Mouse (Mus musculus): ENCODE measurements around the gene Pkdcc.

The Pkdcc gene

DNA sequence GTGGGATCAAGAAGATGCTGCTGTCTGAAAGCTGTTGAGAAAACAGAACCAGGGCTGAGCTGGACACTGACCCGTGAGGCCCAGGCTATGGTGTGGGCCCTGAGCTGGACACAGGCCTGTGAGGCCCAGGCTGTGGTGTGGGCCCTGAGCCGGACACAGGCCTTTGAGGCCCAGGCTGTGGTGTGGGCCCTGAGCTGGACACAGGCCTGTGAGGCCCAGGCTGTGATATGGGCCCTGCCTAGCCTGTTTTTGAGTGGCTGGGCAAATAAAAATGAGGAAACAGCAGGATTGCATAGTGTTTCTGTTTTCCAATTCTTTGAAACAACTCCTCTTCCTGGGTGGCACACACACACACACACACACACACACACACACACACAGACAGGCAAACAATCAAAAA, 2.7 kb upstream of the Pkdcc start:
- DNase-seq (ENCODE audit: low read depth in 2 of 2, low spot score in 2 of 2): no peak

DNA sequence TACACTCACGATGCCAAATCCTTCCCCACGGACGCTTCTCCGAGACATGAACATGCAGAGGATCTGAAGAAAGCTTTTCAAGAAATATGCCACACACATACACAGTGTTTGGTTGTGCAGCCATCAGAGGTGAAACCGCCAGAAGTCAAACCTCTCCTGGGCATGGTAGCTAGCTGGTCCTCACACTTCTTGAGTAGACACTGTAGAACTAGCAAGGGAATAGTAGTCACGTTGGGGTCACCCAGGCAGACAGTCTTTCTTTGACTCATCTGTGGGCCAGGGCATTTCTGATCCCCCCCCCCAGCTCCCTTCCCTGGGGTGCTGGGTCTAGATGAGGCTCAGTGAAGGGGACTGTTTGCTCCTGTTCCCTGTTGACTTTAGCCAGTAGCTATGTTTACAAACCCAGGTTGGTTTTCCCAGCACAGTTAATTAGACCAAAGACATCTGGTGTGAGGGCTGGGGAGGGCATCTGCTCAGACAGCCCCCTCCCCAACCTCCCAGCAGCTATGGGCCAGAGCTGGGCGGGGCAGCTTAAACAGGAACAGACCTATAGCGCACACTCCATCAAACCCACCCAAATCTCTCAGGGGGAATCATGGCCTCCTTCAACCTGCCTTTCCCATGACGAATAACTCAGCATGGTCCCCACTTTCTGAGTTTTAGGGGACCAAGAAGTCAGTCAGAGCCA, 1.7 kb upstream of the Pkdcc start:
- DNase-seq (ENCODE audit: low read depth in 2 of 2, low spot score in 2 of 2): no peak

DNA sequence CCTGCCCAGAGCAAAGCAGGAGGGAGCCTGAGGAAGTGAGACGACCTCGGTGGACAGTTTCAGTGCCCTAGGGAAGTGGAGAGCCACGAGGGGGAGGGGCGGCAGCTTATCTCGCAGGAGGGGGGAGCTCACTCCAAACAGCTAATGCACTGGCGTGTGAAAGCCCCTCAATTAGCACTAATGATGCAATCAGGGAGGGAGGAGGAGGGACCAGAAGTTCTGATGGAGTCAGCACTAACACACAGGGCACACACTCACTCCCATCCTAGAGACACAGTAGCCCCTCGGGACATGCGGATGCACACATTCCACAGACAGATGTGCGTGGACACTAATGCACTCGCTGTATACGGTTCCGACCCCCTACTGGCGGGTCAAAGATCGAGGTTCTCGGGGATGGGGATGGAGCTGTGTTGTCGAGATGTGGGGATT, 915 bp upstream of the Pkdcc start:
- DNase-seq (ENCODE audit: low read depth in 2 of 2, low spot score in 2 of 2): no peak

DNA sequence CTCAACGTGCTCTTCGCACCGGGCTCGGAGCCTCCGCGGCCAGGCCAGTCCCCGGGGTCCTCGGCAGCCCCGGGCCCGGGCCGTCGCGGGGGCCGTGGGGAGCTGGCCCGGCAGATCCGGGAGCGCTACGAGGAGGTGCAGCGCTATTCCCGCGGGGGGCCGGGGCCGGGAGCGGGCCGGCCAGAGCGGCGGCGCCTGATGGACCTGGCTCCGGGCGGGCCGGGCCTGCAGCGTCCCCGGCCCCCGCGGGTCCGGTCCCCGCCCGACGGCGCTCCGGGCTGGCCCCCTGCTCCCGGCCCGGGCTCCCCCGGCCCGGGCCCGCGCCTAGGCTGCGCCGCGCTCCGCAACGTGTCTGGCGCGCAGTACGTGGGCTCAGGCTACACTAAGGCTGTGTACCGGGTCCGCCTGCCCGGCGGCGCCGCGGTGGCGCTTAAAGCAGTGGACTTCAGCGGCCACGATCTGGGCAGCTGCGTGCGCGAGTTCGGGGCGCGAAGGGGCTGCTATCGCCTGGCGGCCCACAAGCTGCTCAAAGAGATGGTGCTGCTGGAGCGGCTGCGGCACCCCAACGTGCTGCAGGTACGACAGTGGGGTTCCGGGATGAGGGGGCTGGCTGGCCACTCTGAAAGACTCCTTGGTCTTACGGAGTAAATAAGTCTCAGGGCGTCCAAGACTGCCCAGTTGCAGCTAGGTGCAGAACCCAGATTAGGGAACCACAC, 595 bp downstream of the Pkdcc start:
- DNase-seq (ENCODE audit: low read depth in 2 of 2, low spot score in 2 of 2): no peak

DNA sequence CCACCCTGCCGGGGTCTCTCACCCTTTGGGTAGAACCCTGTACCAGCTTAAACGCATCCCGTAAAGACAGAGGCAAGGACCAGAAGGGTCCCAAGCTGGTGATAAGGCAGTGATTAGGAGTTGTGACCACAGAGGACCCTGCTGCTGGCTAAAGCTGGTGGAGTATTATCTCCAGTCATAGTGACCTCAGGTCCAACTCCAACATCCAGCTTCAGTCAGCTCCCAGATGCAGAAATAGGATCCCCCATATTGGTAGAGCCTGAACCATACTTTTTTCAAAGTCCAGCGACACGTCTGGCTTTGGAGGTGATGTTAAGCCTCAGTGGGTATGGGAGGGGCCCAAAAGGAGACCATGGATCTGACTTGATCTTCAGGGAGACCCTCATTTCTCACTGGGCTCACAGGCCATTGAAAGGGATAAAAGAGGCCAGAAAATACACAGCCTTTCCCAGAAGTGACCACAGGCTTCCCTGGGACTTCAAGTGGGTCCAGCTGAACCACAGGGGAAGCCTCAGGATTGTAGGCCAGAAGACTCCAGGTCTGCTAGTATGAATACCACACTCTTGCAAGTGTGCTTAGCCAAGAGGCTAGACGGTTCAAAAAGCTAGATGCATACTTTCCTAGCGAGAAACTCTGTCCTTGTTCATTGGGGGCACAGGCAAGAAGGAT, 1.3 kb downstream of the Pkdcc start:
- no peak for DNase-seq (ENCODE audit: low read depth in 2 of 2, low spot score in 2 of 2)

DNA sequence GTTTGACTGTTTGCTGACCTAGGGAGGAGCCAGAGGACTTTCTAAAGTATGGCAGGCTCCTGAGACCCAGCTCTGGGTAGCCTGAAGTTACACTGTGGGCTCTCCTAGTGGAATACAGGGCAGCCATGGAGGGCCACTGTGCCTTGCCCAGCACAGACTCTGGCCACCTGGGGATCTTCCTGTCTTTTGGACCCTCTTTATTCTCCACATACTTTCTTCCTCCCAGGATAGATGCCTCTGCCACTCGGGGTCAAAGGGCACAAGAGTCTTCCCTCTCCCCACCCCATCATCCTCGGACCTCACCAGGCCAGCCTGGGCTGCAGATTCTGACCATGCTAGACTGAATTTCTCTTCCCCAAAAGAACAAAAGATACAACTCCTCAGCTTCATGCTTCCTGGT, 3.1 kb downstream of the Pkdcc start:
- no peak for DNase-seq (ENCODE audit: low read depth in 2 of 2, low spot score in 2 of 2)

DNA sequence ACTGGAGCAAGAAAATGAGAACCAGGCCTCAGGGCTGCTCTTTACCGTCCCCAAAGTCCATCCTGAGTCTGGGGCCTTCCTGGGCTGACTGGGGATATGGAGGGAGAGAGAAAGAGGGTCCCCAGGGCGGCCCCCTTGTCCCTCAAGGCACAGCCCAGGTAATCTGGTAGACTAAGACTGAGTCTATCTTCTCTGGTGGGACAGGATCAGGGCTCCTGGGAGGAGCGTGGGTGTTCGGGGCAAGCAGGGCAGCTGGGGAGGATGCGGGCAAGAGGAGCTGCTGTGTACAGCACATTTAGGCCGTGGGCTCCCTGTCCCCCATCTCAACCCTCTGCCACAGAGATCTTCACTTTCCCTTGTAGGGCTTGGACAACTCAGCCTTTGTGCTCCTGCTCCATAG, 3.6 kb downstream of the Pkdcc start:
- no peak for DNase-seq (ENCODE audit: low read depth in 2 of 2, low spot score in 2 of 2)

DNA sequence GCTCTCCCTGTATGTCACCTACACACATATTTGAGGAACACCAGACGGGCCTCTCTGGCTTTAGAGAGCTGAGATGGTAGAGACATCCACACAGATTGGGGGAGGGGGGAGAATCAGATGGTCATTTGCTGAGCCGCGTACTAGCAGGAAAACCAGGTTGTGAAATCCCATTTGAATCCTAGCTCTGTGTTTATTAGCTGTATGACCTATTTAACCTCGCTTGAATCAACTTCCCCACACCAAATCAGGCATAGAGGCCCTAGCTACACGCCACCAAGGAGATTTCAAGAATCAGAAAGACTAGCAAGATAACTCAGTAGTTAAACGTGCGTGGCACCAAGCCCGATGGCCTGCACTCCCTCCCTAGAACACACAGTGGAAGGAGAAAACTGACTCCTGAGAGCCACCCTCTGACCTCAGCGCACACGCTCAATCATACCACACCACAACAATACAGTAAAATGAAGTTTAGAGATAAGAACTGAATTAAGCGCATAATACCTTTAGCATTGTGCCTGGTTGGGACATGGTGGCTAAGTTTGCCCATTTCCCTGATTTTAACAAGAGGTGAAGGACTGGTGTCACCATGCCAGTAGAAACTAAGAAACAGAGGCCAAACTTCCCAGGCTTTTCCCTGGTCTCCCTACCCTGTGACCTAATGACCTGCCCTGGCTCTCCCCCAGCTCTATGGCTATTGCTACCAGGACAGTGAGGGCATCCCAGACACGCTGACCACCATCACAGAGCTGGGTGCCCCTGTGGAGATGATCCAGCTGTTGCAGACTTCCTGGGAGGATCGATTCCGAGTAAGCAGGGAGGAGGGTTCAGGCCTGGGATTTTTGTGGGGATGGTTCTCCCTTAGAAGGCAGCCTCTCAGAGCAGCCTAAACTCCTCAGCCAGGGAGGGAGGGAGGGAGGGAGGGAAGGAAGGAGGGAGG, 4.5 kb downstream of the Pkdcc start:
- no peak for DNase-seq (ENCODE audit: low read depth in 2 of 2, low spot score in 2 of 2)

DNA sequence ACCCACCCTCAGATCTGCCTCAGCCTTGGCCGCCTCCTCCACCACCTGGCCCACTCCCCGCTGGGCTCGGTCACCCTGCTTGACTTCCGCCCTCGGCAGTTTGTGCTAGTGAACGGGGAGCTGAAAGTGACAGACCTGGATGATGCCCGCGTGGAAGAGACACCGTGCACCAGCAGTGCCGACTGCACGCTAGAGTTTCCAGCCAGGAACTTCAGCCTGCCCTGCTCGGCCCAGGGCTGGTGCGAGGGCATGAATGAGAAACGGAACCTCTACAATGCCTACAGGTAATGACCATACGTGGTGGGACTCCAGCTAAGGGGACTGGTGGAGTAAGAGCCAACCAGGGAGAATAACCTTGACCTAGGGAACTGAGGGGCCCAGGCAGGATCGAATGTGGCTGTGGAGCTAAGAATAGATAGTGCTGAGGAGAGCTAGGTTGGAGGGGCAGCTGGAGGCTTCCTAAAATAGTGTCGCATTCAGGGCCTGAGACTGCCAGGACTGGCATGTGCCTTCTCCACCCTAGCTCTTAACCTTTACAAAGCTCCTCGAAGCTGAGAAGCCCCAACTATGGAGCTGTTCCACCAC, 6.0 kb downstream of the Pkdcc start:
- no peak for DNase-seq (ENCODE audit: low read depth in 2 of 2, low spot score in 2 of 2)

DNA sequence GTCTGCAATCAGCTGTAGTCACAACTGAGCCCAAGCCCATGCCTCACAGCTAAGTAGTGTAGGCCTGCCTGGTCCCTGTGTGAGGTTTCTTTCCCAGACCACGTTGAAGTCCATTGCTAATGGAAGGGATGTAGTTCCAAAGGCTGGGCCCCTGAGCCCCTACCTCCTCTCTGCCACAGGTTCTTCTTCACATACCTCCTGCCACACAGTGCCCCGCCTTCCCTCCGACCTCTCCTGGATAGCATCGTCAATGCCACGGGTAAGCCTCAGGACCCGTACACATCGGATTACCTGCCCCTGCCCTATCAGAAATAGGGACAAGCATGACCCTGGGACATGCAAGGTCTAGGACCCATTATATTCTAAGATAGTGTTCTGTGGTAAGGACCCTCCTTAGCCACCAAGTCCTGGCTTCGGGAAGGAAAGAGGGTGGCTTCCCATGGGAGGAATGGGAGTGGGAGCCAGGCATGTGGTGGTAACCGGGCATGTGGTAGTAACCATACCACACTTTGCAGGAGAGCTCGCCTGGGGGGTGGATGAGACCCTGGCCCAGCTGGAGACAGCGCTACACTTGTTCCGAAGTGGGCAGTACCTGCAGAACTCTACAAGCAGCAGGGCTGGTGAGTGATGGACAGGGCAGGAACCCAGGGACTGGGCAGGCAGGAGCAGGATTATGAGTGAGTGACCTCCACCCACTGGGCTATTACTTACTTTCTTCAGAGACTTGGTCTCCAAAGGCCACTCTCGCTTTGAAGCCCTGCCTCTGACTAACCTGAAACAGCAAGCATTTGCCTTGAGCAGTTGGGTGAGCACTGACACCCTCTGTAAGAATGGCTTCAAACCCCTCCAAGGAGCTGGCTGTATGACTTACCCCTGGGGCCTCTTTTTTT, 6.8 kb downstream of the Pkdcc start:
- no peak for DNase-seq (ENCODE audit: low read depth in 2 of 2, low spot score in 2 of 2)

DNA sequence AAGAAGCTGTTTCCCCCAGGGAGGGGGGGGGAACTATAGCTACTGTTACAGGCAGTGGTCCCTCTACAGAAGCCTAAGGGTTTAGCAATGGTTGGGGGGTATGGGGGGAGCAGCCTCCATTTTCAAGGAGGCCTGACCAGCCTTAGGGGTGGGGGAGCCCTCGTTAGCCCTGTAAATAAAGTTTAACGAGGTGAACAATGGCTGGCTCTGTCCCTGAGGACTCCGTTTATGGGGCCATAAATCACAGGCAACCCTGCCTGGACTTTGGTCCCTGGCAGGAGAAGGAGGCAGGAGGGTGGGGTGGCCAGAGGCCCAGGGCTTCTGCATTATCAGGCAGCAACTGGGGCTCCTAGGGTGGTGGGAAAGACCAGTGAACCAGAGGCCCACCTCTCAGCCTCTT, 7.6 kb downstream of the Pkdcc start:
- DNase-seq (ENCODE audit: low read depth in 2 of 2, low spot score in 2 of 2): no peak

DNA sequence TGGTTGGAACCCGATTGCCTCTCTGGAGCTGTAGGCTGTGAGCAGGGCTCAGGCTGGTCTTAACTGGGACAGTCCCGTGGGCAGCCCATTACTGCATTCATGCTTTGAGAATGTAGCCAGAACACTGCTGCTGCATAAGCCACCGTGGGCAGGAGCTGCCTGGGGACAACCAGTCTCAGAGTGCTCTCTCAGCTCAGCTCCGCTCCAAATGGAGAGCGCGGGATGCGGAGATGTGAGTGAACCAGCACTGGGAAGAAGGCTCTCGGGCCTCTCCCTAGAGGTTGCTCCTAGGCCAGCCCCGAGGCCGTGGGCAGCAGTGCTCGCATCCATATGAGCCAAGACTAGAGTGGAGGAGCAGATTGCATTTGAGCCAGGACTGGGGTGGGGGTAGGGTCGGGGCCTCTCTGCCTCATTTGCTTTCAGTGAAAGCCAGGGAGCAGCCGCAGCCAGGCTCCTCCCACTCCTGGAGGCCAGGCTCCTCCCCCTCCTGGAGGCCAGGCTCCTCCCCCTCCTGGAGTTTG, 9.4 kb downstream of the Pkdcc start:
- no peak for DNase-seq (ENCODE audit: low read depth in 2 of 2, low spot score in 2 of 2)

DNA sequence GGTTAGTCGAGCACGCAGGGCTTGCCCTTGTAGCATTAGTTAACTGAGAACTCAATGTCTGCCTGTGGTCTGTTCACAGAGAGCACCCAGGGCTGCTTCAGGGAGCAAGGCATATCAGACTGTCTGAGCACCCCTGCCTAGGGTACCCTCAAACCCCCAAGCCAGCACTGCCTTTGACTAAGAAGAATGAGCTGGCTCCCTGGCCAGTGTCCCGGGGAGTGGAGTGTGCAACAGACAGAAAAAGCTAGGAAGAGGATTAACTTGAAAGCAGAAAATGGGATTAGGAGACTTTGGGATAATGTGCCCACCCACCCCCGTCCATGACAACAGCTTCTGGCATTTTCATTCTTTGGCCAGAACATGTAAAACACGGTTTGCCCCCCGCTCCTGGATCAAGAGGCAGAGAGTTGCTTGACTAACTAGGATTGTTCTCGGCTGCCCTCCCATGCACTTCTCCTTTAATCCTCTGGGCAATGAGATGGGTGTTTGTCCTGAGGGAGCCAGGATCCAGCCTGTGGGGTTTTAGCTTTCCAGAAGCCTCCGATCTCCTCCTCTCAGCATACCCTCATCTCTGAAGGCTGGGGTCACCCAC, 11.4 kb downstream of the Pkdcc start:
- DNase-seq (ENCODE audit: low read depth in 2 of 2, low spot score in 2 of 2): no peak

DNA sequence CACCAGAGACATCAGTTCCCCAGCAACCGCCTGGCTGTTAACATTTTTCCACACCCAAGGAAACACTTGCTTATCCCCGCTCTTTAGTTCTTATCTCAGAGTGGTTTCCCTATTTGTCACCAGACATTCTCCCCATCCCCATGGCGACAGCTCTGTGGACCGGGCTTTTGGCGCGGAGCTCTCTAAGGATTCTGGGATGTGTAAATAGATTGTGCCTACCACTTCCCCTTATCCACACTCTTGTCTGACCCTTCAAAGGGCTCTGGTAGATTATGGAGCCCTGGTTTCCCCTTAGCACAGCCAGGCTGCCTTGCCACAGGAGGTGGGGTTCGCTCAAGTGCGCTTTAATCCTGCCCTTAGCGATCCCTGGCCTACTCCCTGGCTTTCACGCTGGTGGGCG, 16.3 kb downstream of the Pkdcc start:
- DNase-seq (ENCODE audit: low read depth in 2 of 2, low spot score in 2 of 2): no peak

DNA sequence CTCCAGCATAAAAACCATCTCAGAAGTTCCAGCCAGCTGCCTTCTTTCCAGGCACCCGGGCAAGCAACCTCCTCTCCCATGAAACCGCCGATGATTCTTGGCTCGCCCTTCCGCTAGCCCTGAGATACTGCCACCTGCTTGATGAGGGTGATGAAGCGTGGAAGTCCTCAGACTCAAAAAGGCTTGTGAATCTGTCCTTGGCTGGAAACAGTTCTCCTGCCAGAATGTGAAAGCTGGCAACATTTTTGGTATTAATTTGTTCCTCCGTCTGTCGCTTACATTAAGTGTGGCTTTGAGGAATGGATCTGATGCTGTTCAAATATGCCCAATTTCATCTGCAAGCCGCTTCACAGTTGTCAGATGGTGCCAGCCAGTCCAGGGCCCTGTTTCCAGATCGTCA, 20.1 kb downstream of the Pkdcc start:
- no peak for DNase-seq (ENCODE audit: low read depth in 2 of 2, low spot score in 2 of 2)

DNA sequence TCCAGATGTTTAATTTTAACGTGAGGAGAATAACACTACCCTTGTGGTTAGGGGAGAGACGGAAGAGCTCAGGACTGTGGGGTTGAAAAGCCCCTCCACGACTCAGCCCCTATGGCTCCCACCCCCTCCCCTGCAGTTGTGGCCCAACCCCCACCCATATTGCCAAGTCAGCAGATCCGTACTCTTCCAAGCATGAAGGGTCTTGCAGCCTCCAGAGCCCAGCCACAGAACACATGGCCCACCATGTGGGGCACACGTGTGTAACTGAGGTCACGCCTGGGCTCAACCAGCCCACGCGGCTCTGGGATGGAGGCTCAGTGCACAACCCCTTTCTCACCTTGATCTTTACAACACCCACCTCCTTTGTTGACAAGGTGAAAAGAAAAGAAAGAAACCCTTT, 21.1 kb downstream of the Pkdcc start:
- DNase-seq (ENCODE audit: low read depth in 2 of 2, low spot score in 2 of 2): no peak

DNA sequence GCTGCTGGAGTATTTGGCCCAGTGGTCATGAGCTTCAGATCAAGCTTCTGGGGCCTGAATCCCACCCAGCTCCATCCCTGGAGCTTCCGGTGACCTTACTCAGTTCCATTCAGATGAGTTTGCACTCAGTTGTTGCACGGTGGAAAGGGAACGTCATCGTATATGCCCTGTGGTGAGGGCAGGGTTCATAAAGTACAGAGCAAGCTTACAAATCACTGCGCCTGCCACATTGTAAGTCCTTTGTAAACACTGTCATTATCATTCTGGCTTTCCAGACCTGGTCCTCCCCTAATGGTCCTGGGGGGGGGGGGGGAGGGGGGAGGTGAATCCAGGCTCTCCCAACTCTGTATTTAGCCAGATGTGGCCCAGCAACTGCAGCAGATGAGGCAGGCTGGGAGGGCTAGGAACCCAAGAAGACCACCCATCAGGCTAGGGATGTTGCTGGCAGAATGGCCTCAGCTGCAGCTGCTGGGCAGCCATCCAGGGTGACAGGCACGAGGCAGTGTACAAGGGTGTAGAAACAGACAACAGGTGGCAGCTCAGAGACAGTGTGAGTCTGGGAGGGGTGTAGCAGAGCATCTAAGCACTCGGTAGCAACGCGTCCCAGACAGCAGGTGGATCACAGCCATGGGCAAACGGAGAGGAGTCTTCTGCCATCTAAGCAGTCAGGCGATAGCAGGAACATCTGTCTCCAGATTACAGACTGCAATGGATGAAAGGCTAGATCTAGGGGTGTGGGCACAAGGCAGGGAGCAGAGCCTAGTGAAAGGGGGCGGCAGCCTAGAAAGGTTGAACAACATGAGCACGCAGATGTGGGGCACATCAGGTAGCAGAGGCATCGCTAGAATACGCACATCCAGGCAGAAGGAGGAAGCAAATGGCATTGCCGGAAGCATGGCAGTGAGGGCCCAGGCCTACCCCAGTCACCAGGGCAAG, 23.3 kb downstream of the Pkdcc start:
- DNase-seq (ENCODE audit: low read depth in 2 of 2, low spot score in 2 of 2): no peak

DNA sequence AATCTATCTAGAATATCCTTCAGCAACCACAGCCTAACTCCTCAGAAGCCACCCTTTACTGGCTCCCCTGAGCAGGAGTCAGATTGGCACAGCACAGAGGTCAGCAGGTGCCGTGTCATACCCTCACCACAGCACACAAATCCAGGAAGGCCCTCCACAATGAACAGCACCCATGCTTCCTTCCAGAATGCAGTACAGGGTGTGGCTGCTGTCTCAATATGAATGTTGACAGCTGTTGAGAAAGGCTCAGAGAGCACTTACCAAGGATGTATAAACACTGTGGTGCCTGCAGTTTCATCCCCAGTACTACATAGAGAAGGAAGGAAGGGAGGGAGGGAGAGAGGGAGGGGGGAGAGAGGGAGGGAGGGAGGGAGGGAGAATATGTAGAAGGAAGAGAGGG, 29.4 kb downstream of the Pkdcc start:
- DNase-seq (ENCODE audit: low read depth in 2 of 2, low spot score in 2 of 2): no peak

Data from CD8-positive naive resting alpha-beta T cell, adult 2 months (primary cell).